Mouse (Mus musculus) kidney, postnatal 0 days (tissue): Measurements from ENCODE around the gene Dusp8. TPM values are rescaled to one million over a fixed set of nuclear protein-coding genes. Genes with fewer than 3 reads are reported as not detected.

Source experiments
- ATAC-seq: fragments of 200-750 bp; cut with Nextera tagmentation; replicated peaks from 2 replicates; pipeline ENCODE4 v1.8.0; 2017; ENCODE audit warnings: low read depth, moderate number of reproducible peaks, moderate TSS enrichment, moderate library complexity; ENCODE audit not compliant: low FRiP score
- DNase-seq: peaks from one replicate; pipeline ENCODE4 v3.0.0-alpha.2; 2016; ENCODE audit warnings: low spot score
- H3K27ac ChIP-seq: fragments of 300-500 bp; sonication (generic); 2 replicates; pipeline ENCODE4 v1.5.1; 2014; ENCODE audit warnings: mild to moderate bottlenecking
- H3K27me3 ChIP-seq: fragments of 300-500 bp; sonication (generic); 2 replicates; pipeline ENCODE4 v1.6.1; 2014; ENCODE audit warnings: low read length, mixed read lengths; ENCODE audit not compliant: insufficient read depth
- H3K36me3 ChIP-seq: fragments of 300-500 bp; sonication (generic); 2 replicates; pipeline ENCODE4 v1.6.1; 2014; ENCODE audit warnings: low read length, mixed read lengths; ENCODE audit not compliant: insufficient read depth
- H3K4me1 ChIP-seq: fragments of 300-500 bp; sonication (generic); replicated peaks from 2 replicates; pipeline ENCODE4 v1.6.1; 2014; ENCODE audit warnings: antibody characterized with exemption, low read length, mixed read lengths; ENCODE audit not compliant: insufficient read depth
- H3K4me2 ChIP-seq: fragments of 300-500 bp; sonication (generic); 2 replicates; pipeline ENCODE4 v1.6.1; 2014; ENCODE audit warnings: mild to moderate bottlenecking, low read length, moderate library complexity, mixed read lengths
- H3K4me3 ChIP-seq: fragments of 300-500 bp; sonication (generic); replicated peaks from 2 replicates; pipeline ENCODE4 v1.5.1; 2014; ENCODE audit warnings: low read depth, low read length
- H3K9ac ChIP-seq: fragments of 300-500 bp; sonication (generic); 2 replicates; pipeline ENCODE4 v1.6.1; 2014; ENCODE audit warnings: low read depth, low read length
- H3K9me3 ChIP-seq: fragments of 300-500 bp; sonication (generic); replicated peaks from 2 replicates; pipeline ENCODE4 v1.6.1; 2016; ENCODE audit warnings: low read length, inconsistent platforms, mixed read lengths
- CTCF ChIP-seq: IDR thresholded peaks from 2 replicates; pipeline ENCODE4 v1.5.1; 2016; ENCODE audit warnings: antibody characterized with exemption, low read depth, mild to moderate bottlenecking, moderate library complexity
- WGBS: fragments of 180-500 bp; shearing (Covaris S2); extraction: QIAGEN DNeasy Blood & Tissue Kit; methylation state at CpG from one replicate; pipeline ENCODE4 v1.1.7; 2014; 5-methylcytosine and 5-hydroxymethylcytosine counted together
- polyA plus RNA-seq: library from polyadenylated mRNA; unstranded; fragments of >200 nt; fragmentation: Nextera tagmentation; extraction: Ambion mirVana; gene quantifications from 2 replicates; pipeline ENCODE4 v1.2.1, GENCODE M21; 2015

The Dusp8 gene
- polyA plus RNA-seq, 1 experiment from 2014 or later, result 2.5 TPM

DNA sequence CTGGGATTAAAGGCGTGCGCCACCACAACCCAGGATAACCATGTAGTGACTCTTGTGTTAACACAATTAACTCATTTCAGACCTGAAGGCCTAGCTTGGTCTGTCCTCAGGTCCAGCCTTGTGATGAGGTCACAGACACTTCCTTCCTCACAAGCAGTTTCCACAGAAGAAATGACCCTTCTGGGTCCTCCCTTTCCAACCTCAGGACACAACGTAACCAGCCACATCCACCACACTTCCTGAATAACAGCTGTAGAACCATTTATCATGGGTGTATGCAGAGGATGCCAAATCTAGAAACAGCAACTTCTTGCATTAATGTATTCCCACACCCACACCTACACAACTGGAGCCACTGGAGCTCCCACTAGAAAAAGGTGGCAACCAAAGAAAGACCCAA is 54.9 kb downstream of the Dusp8 start:
- no peaks in the 10 kb centered on the region for H3K36me3 ChIP-seq
- 83% methylated on average over 3 of the region's 3 CpGs for WGBS
- no peak overlapping the region for H3K4me2 ChIP-seq
- no peak overlapping the region for H3K9ac ChIP-seq
- no peak for TF ChIP-seq CTCF
- ATAC-seq, result no peak
- no peaks in the 10 kb centered on the region for H3K27me3 ChIP-seq
- H3K4me3 ChIP-seq, result no peak overlapping the region
- no peaks in the 10 kb centered on the region; the same call in 1 of the 2 replicates for H3K4me1 ChIP-seq
- H3K27ac ChIP-seq, result no peak overlapping the region
- peak; percentile 49 for DNase-seq
- H3K9me3 ChIP-seq, result no peaks in the 10 kb centered on the region

DNA sequence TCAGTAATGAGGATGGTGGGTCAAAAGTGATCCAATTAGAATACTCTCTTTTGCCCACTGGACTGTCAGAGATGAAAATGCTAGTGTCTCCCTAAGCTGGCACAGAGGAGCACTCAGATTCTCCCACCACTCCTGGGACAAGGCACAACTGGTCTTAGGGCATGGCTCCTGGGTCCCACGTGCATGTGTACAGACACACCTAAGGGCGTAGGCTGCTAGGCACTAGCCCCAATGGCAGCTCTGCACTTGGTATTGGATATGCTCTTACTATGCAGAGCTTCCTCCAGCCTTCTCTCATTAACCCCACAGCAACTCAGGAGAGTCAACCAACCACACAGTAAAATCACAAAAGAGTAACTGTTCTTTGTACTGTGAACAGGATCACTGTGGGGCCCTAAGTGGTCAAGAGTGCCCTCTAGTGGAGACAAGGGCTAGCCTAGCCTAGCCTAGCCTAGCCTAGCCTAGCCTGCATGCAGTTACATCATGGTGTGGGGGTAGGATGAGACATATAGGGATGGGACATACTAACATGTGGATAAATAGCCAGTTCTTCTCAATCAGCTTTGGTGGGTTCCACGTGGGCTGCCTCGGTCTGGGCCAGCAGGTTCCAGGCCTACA is 58.0 kb downstream of the Dusp8 start:
- WGBS, result 80% methylated on average over 4 of the region's 4 CpGs

DNA sequence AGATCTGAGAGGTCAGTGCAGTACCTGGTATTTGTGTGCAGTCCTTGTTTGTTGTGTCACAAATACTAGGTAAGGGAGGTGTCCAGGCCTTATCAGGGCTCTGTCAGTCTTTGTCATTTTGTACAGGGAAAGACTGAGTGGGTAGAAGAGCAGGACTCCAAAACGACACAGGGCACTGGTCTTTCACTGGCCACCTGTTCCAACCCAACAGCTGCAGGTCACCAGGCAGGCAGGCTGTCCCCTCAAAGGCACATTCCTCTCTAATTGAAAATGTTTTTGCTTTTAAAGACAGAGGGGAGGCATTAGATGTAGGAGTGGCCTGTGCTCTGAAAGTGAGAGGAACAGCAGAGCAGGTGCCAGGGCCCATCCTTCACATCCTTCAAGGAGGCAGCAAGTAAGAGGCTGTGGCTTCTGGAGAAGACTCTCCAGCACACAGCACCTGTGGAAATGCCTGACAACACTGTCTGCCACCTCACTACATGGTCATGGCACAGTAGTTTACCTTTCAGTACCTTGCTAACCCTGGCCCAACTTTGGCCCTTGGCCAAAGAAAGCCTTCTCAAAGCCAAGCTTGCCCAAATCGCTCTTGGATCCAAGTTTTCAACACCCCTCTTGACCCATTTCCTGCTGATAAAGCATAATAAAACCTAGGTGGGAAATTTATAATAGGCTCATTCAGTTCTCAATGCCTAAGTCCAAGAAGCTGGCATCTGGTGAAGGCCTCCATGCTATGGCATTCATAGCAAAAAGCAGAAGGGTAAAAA is 60.4 kb downstream of the Dusp8 start:
- no peak for ATAC-seq
- no peaks in the 10 kb centered on the region for H3K9me3 ChIP-seq
- 40% methylated on average over 2 of the region's 2 CpGs for WGBS
- no peaks in the 10 kb centered on the region for H3K27me3 ChIP-seq
- H3K36me3 ChIP-seq, result no peaks in the 10 kb centered on the region
- no peak overlapping the region for H3K27ac ChIP-seq
- no peak overlapping the region for H3K9ac ChIP-seq
- H3K4me3 ChIP-seq, result no peak overlapping the region
- H3K4me2 ChIP-seq, result no peak overlapping the region
- peak; percentile 13 for DNase-seq
- H3K4me1 ChIP-seq, result peaks cover 4% of the 10 kb centered on the region; the same call in 1 of the 2 replicates
- TF ChIP-seq CTCF, result no peak

More for the DNA sequence above, 58.0 kb downstream of the Dusp8 start:
- H3K9me3 ChIP-seq, result no peaks in the 10 kb centered on the region
- ATAC-seq (0 out of 2 replicates have a peak, but pooled peaks have one; percentile 65), DNase-seq (peak; percentile 44)
- H3K27me3 ChIP-seq, result no peaks in the 10 kb centered on the region
- H3K4me1 ChIP-seq, result peaks cover 4% of the 10 kb centered on the region; the same call in 1 of the 2 replicates
- no peak overlapping the region for H3K9ac ChIP-seq
- no peaks in the 10 kb centered on the region for H3K36me3 ChIP-seq
- TF ChIP-seq CTCF, result peak; percentile 77
- H3K27ac ChIP-seq, result no peak overlapping the region
- H3K4me2 ChIP-seq, result no peak overlapping the region
- no peak overlapping the region for H3K4me3 ChIP-seq

DNA sequence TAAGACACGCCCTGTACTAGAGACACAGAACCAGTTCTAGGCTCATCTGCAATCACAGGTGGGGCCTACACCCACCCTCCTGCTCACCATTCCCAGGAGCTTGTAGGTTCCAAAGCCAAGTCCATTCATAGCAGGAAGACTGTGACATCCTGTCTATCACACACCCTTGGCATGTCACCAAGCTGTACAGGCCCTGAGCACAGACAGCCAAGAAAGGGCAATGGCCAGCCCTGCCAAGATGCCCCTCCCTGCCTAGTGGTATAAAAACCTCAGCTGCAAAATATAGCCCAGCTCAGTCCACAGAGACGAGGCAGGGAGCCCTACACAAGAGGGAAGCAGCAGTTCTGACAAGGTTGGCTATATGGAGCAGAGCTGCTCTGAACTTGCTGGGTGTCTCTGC is 61.4 kb downstream of the Dusp8 start:
- H3K9me3 ChIP-seq, result no peaks in the 10 kb centered on the region
- DNase-seq (no peak), ATAC-seq (no peak)
- H3K9ac ChIP-seq, result no peak overlapping the region
- TF ChIP-seq CTCF, result no peak
- H3K4me3 ChIP-seq, result no peak overlapping the region
- 0 out of 2 replicates have a peak overlapping the region, but pooled peaks have one; percentile 13 for H3K27ac ChIP-seq
- no peaks in the 10 kb centered on the region for H3K27me3 ChIP-seq
- WGBS, result 70% methylated on average over 2 of the region's 2 CpGs
- no peaks in the 10 kb centered on the region for H3K36me3 ChIP-seq
- peaks cover 4% of the 10 kb centered on the region; the same call in 1 of the 2 replicates for H3K4me1 ChIP-seq
- H3K4me2 ChIP-seq, result no peak overlapping the region

DNA sequence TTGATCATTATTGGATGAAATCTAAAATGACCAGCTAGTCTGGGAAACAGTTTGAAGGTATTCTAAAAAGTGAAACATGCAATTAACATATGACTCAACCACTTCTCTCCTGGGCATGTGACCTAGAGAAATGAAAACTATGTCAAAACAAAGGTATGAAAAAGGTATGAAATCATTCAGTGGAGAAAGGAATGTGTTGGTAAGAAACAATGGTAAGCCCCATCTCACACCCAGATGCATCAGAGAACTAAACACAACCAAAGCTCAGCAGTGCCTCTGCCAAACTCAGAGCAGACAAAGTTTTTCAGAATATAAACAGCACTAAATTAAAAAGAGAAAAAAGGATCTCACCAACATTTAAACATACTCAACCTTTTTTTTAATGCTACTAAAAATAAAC is 65.6 kb downstream of the Dusp8 start:
- DNase-seq, result no peak
- no peaks in the 10 kb centered on the region for H3K9me3 ChIP-seq
- no peak for TF ChIP-seq CTCF
- no peaks in the 10 kb centered on the region for H3K27me3 ChIP-seq
- H3K27ac ChIP-seq, result no peak overlapping the region
- H3K9ac ChIP-seq, result no peak overlapping the region
- H3K36me3 ChIP-seq, result no peaks in the 10 kb centered on the region
- H3K4me3 ChIP-seq, result no peak overlapping the region
- peaks cover 9% of the 10 kb centered on the region; the same call in 1 of the 2 replicates for H3K4me1 ChIP-seq
- no peak overlapping the region for H3K4me2 ChIP-seq
- ATAC-seq, result no peak

Other genes starting within 250 kb of the Dusp8 start
- gene Tollip, start 177.3 kb downstream of the Dusp8 start, polyA plus RNA-seq, result 35.0 and 38.3 TPM in 2 replicates
- gene Brsk2, start 146.1 kb downstream of the Dusp8 start, polyA plus RNA-seq, result 0.29 and 0.31 TPM in 2 replicates
- gene Mob2, start 34.8 kb downstream of the Dusp8 start, polyA plus RNA-seq, result 62.8 and 64.3 TPM in 2 replicates
- not detected in 2 replicates for gene Gm45618, start 24.9 kb upstream of the Dusp8 start, polyA plus RNA-seq
- gene Gm39115, start 40.2 kb upstream of the Dusp8 start, polyA plus RNA-seq, result not detected in 2 replicates
- gene Gm45337, start 48.8 kb upstream of the Dusp8 start, polyA plus RNA-seq, result not detected in 2 replicates
- gene Gm29735, start 61.3 kb upstream of the Dusp8 start, polyA plus RNA-seq, result not detected in 2 replicates
- gene Gm4553, start 69.9 kb upstream of the Dusp8 start, polyA plus RNA-seq, result not detected in 2 replicates
- gene Krtap5-2, start 80.2 kb upstream of the Dusp8 start, polyA plus RNA-seq, result not detected in 2 replicates
- not detected in 2 replicates for gene Gm10153, start 94.5 kb upstream of the Dusp8 start, polyA plus RNA-seq
- gene Krtap5-3, start 105.5 kb upstream of the Dusp8 start, polyA plus RNA-seq, result not detected in 2 replicates
- not detected in 2 replicates for gene Gm7579, start 116.0 kb upstream of the Dusp8 start, polyA plus RNA-seq
- gene Krtap5-5, start 134.1 kb upstream of the Dusp8 start, polyA plus RNA-seq, result not detected in 2 replicates
- gene Gm40460, start 145.2 kb upstream of the Dusp8 start, polyA plus RNA-seq, result not detected in 2 replicates
- gene Gm2431, start 162.5 kb upstream of the Dusp8 start, polyA plus RNA-seq, result not detected in 2 replicates
- not detected in 2 replicates for gene Gm4559, start 178.5 kb upstream of the Dusp8 start, polyA plus RNA-seq
- not detected in 2 replicates for gene Krtap5-1, start 201.3 kb upstream of the Dusp8 start, polyA plus RNA-seq
- gene Krtap5-4, start 207.7 kb upstream of the Dusp8 start, polyA plus RNA-seq, result not detected in 2 replicates